Comparison of ENCODE assay signal across 19 mouse cellular contexts in genomic region chr11:44564245-44564864, GRCm38 (mm10).
"Had no signal": no experiment of that assay in that cellular context is flagged by ENCODE, and none has a peak within 500 bp of the region (broad histone marks: within the 10 kb centered on the region; RNA-seq: fewer than 3 reads in every experiment).

No protein-coding gene starts in this region.

- H3K9me3 ChIP-seq: kidney, embryonic 15.5 days; liver, embryonic 13.5 days had no signal

- H3K4me1 ChIP-seq: kidney, embryonic 15.5 days; liver, embryonic 13.5 days; neural tube, embryonic 12.5 days; neural tube, embryonic 15.5 days had no signal

- H3K27me3 ChIP-seq: kidney, embryonic 15.5 days; liver, embryonic 13.5 days; neural tube, embryonic 12.5 days; neural tube, embryonic 15.5 days had no signal

- DNase-seq: kidney, adult 11 months; kidney, adult 8-10 months; kidney, postnatal 10 days; kidney, postnatal 36 days; layer of hippocampus, postnatal 36 days; liver, embryonic 13.5 days; midbrain, embryonic 14.5 days; right cerebral cortex, adult 18-20 months; right cerebral cortex, postnatal 14 days; right cerebral cortex, postnatal 4 days; thymus, adult 2 months; thymus, postnatal 14 days; thymus, postnatal 4 days had no signal

- H3K4me2 ChIP-seq: kidney, embryonic 15.5 days; liver, embryonic 13.5 days; midbrain, embryonic 11.5 days; neural tube, embryonic 12.5 days; neural tube, embryonic 15.5 days had no signal

- H3K27ac ChIP-seq: kidney, embryonic 15.5 days; left cerebral cortex, adult 2 months; liver, embryonic 13.5 days; neural tube, embryonic 12.5 days; neural tube, embryonic 15.5 days; stomach, postnatal 0 days had no signal

- H3K9ac ChIP-seq: kidney, embryonic 15.5 days; liver, embryonic 13.5 days; neural tube, embryonic 12.5 days; neural tube, embryonic 15.5 days had no signal

- H3K4me3 ChIP-seq: kidney, embryonic 15.5 days; left cerebral cortex, adult 2 months; liver, embryonic 13.5 days; neural tube, embryonic 12.5 days; neural tube, embryonic 15.5 days had no signal
